Mouse (Mus musculus) kidney, postnatal 10 days (tissue): ENCODE data around the gene Btf3.

Experiments used
- DNase-seq: peaks from one replicate; pipeline ENCODE4 v3.0.0; 2021; ENCODE audit warnings: mixed read lengths

Gene Btf3

DNA sequence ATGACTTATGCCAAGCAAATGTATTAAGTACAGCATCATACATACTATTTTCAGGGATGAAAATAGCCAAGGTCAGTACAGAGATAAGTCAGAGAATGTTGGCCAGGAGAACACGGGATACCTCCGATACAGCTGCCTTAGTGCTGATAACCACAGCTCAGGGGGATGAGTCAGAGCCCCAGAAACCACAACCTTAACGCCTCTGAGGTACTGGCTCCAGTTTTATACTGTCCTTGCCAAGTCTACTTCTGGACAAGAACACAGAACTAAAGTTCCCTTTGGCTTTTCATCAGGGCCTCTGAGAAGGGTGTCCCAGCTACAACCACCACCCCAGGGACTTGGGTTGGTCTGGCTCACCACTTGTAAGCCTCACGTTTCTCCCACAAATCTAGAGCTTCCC, 41.2 kb downstream of the Btf3 start:
- DNase-seq: no peak

DNA sequence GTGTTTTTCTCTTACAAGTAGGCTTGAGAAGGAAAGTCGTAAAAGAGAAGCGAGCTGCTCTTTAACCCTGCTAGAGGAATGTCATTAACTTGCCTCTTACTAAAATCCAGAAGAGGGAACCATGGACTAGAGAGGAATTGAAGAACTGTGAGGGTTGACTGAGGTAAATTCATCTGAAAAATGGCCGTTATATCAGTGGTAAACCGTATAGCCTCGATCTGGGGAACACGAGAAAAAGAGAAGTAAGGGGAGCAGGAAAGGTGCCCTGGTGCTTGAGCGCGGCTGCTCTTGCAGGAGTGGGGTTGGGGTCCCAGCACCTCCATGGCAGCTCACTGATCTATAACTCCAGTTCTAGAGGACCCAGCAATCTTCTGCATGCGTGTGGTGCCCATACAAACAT, 42.8 kb downstream of the Btf3 start:
- DNase-seq: no peak

DNA sequence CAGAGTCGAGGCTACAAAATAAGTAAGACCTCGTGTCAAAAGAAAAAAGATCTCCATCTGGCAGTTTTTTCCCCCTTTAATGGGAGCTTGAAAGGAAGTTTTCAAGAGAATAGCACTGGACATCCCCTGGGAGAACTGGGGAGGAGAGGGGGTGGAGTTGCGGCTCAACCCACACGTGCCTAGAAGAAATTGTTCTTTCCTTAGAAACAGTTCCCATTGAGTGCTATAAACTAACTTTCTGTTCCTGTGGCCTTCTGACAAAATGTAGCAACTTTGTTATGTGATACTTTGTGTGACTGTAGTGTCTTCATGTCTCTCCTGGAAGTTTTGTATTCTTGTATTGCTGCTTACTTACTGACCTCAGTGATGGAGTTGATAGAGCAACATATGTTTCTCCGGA, 52.7 kb downstream of the Btf3 start:
- DNase-seq: no peak

DNA sequence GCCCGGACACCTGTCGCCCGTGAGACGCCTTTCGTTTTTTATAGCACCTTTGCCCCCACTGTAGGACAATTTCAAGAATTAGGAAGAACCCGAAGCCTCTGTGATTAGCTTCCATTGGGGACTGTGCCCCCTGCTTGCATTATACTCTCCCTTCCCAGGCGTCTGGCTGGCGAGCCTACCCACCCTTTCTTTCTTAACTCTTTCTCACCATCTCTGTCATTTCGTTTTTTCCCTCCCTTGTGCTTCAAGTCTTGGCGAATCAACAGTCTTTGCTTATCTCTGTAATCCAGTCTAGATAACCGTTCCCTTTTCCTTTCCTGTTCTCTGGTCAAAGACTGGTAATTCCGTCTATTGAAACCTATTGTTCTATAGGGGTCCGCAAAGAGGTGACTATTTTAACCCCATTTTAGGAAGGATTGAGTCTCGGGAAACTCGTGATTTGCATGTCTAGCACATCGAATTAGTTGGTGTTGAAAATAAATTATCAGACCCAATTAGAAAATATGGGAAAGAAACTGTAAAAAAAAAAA, 53.3 kb downstream of the Btf3 start:
- DNase-seq: no peak

DNA sequence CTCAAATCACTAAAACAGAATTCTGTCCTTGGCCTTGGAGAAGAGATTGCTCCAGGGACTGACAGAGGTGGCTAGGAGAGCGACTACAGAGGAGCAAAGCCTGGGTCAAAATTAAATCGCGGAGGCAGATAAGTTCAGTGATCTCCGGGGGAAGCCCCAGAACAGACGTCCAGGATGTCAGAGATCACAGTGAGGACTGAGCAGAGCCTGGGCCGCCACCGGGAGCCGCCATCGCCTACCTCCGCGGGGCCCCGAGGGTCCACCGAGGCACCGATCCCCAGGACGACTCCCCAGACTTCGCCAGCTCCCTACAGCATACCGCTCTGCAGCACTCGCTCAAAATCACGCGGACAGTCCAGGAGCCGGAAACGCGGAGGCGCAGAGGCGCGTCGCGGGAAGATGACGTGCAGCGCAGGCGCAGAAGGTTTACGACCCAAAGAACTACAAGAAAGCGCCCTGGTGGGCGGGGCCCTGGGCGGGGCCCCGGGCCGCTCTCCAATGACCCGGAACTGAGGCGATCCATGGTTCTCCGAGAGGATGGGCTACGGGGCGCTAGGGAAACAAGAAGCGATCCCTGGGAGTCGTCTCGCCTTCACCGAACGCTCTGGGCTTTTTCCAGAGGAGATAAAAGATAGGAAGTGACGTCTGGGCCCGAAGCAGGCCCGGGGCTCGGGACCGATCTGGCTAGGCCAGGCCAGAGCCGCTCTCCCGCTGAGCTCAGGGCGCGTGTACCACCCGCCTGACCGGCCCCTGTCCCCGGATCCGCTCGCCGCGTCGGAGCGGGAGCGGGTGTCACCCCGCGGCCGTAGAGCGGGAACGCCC, 54.0 kb downstream of the Btf3 start, which contains the start of the genes Utp15 and Ankra2:
Gene Utp15, minus strand, starts transcription at position 406 of the 822 bp plus-strand sequence.
Gene Ankra2, plus strand, starts transcription at position 439 of the 822 bp plus-strand sequence.
- DNase-seq: peak; percentile 99
